Mouse (Mus musculus): ENCODE results near the gene Rala.
"Not testable (repeated sequence)": the region's sequence is repeated elsewhere in the genome, so short reads cannot be mapped to it uniquely, and the experiment has no call there.

Rala gene

DNA sequence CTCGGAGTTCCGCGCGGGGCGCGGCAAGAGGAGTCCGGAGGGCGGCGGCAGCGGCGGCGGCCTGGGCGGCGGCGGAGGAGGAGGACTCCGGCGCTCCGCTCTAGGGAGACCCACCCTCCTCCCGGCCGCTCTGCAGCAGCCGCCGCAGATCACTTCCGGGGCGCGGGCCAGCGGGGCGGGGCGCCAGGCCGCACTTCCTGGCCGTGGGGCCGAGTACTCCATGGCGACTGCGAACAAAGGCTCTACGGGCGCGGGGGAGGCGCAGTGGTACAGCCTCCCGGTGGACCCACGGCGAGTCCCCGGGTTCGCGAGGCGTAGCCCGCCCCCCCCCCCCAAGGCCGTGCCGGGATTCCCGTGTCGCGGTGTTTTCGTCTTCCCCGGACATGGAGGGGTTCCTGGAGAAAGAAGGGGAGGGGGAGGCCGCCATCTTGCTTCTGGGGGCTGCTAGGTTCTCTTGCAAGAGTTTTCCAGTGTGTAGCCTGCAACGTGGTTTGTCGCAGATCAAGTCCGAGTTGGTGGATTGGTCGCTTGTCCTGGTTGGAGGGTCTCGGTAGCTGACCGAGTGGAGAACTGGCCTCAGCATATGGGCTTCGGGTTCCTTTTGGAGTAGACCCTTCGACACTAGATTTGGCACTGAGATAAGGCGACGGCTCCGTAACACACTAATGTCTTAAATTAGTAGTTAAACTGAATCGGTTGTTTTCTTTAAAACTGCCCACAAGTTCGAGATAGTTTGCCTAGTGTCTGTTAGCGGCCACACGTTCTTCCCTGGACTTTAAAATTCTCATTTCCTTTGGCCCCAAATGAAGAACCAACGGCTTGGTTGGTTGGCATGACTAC is at the start of gene Rala:
Gene Rala, minus strand, starts transcription at position 162 of the 840 bp plus-strand sequence.
- peak; percentile 92 to 93 for DNase-seq (ENCODE audit: low spot score in 2 of 2)

DNA sequence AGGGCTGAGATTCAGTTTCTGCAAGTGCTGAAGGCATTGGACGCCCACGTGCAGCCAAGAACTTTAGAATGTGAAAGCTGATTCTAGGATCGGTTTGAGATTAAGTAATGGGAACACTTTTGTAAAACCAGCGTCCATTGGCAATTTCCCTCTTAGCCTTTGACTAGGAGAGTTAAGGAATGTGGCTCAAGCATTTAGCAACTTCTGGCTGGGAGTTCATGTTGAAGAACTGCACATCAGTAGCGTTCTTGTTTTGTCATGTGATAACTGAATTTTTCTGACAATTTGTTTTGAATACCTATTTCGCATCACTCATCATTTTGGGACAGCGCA is 49.4 kb upstream of the Rala start:
- no peak for DNase-seq (ENCODE audit: low spot score in 2 of 2)

DNA sequence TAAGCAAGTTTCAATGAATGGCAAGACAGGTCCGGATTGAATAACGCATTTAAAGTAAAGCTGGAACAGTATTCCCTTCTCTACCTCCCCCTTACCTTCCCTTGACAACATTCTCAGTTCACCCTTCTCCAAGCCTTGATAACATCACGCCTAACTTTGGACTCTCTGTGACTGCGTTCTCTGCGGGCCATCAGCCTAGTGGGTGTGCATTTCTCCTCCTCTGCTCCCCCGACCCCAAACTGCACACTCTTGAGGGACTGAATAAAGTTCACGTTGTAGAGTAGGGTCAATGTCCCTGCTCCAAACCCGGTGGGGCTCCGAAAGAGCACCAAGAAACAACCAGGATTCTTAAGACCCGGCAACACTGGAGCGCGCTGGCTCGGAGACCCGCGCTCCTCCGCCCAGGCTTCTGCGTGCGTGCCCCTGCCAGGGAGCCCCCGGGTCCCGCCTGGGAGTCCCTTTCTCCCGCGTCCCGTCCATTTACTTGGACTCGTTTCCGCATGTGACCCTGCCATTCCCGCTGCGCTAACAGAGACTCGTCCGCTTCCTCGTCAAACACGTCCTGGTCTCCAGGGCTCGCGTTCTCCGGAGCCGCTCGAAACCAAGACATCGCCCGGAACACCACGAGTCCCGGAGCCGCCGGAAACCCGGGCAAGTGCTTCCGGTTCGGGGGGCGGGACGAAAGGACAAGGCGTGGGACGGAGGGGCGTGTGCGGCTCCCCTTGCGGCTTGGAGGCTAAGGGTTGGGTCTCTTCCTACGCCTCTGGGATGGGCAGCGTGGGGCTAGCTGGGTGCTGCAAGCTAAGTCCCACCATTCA is 48.9 kb upstream of the Rala start, which contains the start of gene Yae1d1:
Gene Yae1d1, minus strand, starts transcription at position 653 of the 818 bp plus-strand sequence.
- peak; percentile 93 to 95 for DNase-seq (ENCODE audit: low spot score in 2 of 2)

DNA sequence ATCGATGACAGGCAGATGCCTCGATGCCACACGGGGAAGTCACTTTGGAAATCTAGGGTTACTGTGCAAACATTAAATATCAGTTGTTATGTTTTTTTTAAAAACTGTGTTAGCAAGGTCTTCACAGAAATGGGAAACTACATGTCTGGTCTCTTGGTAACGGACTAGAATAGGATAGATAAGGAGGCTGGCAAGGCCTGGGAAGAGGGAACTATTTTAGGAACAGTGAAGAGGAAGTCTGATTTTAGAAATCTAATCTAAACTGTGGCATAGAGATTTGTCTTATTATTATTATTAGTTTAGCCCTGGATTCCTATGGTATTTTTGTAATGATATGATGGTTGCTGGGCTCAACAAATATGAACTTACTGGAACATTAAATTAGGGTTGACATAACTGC is 48.0 kb upstream of the Rala start:
- no peak for DNase-seq (ENCODE audit: low spot score in 2 of 2)

DNA sequence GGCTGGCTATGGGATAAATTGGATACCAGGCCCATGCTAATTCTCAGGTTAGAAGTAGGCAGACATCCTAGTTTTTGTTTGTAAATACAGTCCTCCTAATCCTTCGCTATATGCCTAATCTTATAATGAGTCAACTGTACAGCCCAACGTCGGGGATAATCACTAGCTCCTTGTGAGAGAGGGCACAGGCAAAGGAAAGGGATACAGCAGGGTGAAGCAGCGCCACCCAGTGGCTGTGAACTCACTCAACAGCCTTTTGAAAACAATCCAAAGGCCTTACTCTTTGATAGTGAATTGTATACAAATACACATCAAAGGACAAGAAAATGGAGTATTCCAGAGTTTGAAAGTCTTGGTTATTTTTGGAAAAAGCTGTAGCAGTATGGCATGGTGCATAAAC is 39.2 kb upstream of the Rala start:
- peak; percentile 59 to 64 for DNase-seq (ENCODE audit: low spot score in 2 of 2)

DNA sequence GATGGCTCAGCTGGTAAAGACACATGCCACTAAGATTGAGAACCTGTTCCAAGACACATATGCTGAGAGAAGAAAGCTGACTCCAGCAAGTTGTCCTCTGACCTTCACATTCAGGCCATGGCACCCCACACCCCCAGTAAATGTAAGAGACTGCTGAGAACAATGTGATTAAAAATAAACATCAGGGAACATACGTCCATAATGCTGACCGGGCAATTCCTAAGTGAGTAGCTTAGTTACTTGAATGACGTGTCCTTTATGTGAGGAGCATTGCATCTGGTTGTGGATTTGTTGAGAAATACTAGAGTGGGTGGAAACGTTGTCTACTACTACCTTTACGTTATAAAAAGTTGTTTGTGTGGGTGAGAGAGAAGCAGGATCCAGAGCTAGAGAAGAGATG is 38.6 kb upstream of the Rala start:
- DNase-seq (ENCODE audit: low spot score in 2 of 2) = no peak

DNA sequence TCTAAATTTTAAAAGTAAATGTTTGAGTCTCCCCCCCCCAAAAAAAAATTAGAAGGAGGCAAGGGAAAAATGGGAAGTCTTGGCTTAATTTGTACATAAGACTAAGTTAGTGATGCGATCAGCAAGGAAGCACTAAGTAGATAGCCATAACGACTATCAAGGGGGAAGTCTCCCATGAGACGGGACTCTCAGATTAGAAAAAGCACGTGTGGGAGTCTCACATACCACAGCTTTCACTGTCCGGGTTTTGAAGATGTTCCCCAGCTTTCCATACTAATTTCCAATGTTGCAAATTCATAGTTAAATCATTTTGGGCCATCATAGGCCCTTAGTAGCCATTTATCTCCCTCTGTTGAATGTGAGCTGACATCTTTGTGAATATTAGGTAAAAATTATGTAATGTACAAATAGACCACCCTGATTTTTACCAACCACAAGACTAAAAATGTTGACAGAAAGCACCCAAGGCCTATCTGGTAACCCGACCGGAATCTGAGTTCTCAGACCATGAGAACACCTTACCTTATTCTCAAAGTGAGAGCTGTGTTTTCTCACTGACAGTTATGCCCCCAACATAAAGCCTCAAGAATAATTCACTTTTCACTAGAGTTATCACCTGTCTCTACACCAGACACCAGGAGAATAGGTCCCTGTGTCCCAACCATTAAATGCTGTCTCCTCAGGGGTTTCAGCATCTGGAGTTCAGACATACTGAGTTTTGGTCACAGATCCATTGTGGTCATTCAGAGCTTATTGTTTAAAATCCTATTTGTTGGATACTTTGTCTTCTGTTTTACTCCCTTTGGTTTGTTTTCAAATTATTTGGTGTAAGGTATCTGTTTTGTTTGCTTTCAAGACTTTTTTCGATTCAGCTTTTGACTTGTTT is 33.1 kb upstream of the Rala start:
- DNase-seq (ENCODE audit: low spot score in 2 of 2) = no peak

DNA sequence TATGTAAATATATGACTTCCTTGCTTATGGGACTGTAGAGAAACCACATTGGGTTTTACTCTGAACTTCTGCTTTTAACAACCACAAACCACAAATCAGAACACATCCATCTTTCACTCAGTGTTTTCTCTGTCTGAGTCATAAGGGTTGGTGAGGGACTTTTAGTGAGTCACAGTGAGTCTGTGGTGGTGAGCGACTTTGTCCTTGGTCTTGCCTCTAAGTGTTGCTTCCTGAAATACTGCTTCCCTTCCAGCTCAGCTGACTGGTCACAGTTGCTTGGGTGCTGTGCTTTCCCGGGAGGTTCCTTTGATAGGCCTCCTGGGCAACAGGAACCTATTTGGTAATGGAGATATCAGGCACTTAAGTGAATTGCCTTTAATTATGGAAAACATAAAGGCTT is 31.9 kb upstream of the Rala start:
- DNase-seq (ENCODE audit: low spot score in 2 of 2) = no peak

DNA sequence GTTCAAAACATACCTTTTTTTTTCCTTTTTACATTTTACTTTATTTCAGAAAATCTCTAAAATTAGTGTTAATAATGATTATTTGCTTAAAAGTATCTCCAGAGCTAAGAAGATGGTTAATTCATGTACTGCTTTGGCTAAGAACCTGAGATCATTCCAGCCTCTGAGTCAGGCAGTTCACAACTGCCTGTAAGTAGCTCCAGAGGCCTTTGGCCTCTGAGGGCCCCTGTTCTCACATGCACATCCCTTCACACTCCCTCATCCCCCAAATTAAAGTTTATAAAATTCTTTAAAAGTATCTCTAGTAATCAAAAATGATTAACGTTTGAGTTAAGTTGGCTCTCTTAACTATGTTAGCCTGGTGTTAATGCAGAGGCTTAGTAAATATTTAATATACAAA is 31.4 kb upstream of the Rala start:
- no peak for DNase-seq (ENCODE audit: low spot score in 2 of 2)

DNA sequence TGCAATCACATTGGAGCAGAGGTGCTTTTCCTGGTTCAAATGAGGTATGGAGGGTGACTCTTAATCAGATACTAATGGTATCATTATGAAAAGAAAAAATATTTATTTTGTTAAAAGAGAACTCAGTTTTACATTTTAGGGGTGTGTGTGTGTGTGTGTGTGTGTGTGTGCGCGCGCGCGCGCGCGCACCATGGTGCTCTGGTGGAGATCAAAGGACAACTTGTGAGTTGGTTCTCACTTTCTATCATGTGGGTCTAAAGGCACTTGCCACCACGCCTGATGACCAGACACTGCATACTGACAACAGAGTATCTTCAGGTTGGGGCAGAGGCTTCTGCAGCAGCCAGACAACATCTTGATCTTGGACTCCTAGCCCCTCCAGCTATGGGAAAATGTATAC is 30.7 kb upstream of the Rala start:
- DNase-seq (ENCODE audit: low spot score in 2 of 2) = no peak

DNA sequence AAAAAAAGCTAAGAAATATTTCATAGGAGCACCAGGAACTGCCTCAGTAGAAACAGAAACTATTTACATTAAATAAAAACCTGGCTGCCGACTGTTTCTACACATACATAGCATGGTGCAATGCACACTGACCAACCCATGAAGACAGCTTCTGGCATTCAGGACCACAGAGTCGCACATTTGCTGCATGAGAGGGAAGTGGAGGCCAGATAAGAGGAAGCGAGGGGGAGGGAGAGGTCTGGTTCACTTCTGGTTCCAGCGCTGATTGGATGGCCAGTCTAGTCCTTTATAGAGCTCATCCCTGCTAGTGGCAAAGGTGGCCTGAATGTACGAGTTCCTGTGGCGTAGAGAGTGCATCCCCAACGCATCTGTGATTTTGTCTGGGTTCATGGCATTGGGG is 16.6 kb upstream of the Rala start:
- no peak for DNase-seq (ENCODE audit: low spot score in 2 of 2)

DNA sequence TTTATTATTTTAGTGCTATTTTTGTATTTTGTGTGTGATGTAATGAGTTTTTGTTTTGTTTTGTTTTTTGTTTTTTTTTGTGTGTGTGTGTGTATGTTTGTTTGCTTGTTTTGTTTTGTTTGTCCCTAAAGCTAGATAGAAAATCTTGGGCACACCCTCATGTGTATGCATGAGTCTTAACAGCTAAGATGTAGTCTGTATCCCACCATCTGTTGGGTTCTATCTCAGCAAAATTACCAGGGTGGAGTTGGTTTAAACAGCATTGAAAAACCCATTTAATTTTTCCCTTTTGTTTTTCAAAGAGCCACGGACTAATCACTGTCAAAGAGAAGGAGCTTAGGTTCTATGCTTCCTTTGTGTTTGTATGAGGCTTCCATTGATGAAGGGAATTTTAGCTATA is 10.2 kb upstream of the Rala start:
- no peak for DNase-seq (ENCODE audit: low spot score in 2 of 2)

DNA sequence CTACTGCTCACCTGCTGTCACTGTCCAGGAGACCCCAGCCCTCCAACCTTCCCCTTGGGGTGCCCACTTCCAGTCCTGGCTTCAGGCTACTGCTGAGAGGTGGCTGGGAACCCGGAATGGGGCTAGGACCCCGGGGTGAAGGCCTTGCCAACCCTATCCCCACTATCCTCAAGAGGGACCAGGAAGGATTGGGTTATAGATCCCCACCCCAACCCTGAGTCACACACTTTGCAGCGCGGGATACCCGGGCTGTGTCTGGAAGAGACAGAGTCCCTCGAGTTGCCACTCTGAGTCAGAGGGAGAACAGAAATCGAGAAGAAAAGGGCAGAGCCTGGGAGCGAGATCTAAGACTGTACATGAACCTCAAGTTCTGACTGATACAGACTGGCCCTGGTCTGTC is 6.5 kb upstream of the Rala start:
- DNase-seq (ENCODE audit: low spot score in 2 of 2) = not testable (repeated sequence)

DNA sequence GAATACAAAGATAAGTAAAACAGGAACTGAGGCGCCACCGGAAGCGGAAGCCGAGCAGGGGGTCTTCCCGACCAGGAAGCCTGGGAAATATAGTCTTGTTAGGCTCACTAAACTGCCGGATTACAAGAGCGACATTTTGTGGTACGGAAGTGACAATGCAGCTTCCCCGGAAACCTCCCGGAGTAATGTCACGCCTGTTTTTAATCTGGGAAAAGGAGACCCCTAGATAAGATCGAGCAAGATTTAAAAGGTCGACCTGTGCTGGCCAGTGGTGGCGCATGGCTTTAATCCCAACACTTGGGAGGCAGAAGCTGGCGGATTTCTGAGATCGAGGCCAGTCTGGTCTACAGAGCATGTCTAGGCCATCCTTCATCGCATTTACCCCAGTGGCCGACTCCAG is 5.5 kb upstream of the Rala start:
- no peak for DNase-seq (ENCODE audit: low spot score in 2 of 2)

DNA sequence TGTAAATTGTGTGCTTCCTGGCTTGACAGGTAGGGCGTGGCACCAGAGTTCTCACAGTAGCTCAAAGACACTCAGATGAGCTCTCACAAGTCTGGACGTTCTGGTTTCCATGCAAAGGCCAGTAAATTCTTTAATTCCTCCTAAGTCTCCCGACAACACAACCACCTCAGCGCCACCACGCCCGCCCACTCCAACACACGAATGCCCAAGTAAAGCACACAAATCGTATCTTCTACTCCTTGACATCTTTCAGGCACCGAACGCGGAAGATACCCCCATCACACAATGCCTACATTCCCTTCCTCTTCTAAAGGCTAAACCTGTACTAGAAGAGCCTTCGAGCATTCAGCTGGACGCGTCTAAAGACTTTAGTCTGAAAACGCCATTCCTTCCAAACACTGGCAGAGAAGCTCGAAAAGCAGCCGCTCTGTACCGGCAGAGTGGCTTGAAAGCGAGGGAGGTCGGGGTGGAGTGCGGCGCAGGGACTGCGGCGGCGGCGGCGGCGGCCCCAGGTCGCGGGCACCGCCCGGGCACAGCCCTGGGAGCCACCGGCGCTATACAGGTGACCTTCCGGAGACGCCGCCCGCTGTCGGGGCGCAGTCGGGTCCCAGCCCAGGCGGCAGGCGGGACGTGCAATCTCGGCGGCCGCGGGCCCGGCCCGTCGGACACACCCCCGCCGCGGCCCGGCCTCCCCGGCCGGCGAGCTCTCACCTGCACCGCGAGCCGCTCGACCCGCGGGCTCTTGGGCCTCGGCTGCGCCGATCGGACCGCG is 547 bp downstream of the Rala start:
- peak; percentile 37 to 43 for DNase-seq (ENCODE audit: low spot score in 2 of 2)

DNA sequence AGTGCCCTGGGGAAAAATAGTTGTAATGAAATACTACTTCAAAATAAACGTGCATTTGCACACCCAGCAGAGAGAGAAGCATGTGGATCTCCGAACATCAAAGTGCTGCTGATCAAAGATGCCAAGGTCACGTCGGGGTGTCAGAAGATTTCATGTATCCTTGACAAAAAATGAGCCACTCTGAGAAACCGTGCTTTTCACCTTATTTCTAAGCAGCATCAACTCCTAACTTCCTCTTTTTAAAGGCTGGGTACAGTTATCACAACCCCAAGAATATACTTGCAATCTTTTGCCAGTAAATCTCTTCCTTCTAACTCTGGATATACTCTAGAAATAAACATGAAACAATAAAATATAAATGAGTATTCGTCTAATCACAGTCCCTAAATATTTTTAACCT is 1.7 kb downstream of the Rala start:
- DNase-seq (ENCODE audit: low spot score in 2 of 2) = no peak

DNA sequence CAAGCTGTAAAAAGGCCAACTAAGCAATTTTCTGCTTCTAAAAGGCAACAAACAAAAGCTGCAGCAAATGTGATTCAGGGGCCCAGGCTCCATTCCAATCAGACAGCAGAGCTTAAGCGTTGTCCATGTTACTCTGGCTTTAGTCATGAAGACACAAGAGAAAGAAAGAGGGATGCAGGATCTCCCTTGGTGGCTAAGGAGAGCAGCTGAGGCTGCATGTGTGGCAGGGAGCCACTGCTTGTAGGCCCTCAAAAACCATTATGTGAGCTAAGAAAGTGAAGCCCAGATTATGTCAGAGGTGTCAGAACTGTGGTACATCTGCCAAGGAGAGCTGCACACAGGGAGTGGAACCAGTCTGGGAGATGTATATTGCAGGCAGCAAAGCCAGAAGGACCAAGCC is 36.7 kb downstream of the Rala start:
- no peak for DNase-seq (ENCODE audit: low spot score in 2 of 2)

DNA sequence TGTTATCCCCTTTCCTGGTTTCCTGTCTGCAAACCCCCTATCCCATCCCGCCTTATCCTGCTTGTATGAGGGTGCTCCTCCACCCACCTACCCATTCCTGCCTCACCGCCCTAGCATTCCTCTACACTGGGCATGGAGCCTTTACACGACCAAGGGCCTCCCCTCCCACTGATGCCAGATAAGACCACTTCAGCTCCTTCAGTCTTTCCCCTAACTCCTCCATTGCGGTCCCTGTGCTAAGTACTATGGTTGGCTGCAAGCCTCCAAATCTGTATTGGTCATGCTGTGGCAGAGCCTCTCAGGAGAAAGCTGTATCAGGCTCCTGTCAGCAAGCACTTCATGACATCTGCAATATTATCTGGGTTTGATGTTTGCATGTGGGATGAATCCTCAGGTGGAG is 42.6 kb downstream of the Rala start:
- no peak for DNase-seq (ENCODE audit: low spot score in 2 of 2)

DNA sequence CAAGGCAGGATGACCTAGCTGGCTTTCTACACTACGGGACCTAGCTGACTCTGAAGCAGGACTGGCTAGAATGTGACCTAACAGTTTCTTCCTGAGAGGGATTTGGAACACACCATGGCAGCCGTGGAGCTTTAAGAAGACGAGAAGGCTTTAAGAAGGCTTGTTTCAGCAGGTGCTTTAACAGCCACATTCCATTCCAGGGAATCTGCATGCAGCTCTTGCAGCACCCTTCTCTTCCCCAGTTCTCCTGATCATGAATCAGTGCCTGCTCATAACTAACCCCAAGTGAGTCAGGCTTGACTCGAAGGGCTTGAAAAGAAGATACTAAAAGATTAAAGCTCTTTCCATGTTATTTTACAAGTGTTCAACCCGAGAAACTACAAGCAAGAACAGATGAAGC is 43.4 kb downstream of the Rala start:
- DNase-seq (ENCODE audit: low spot score in 2 of 2) = no peak

DNA sequence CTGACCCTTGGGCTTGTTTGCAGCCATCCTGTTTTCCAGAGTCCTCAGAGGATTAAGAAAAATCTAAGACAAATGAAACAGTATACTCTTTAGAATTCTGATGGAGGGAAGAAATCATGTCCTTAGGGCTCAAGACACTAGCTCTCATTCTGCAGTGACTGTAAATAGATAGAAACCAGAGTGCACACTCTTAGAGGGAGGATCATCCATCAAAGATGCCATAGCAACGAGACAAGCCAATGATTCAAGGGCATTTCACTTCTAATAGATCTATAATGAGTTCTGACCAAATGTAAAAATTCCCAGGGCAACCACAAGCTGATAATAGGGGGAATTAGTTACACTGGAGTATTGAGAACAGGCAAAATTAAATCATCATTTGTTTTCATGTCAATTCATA is 47.0 kb downstream of the Rala start:
- no peak for DNase-seq (ENCODE audit: low spot score in 2 of 2)

DNA sequence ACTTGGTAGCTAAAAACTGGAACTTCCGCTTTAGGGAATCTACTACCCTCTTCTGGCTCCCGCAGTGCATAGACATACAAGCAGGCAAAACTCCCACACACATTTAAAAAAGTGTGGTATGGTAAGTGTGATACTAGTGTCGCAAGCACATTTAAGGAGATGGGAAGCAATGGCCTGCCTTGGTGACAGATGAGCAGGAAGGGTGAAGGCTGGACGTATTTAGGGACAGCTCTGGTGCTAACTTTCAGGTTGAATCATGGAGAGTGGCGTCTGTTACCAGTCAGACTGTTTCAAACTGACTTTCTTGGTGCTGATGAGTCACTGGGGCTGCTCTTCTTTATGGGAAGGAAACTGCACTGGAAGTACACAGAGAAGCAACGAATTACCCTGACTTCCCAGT is 52.5 kb downstream of the Rala start:
- DNase-seq (ENCODE audit: low spot score in 2 of 2) = peak; percentile 22 to 39
